Mouse (Mus musculus) brain, embryonic 14.5 days (tissue): Measurements from ENCODE around the gene Cnot3. TPM values are rescaled to one million over a fixed set of nuclear protein-coding genes. Genes with fewer than 3 reads are reported as not detected.

Experiments
- DNase-seq: peaks from one replicate; pipeline ENCODE4 v3.0.0-alpha.2; 2011; ENCODE audit warnings: low read depth
- CTCF ChIP-seq: fragments of 200-500 bp; IDR thresholded peaks from 2 replicates; pipeline ENCODE4 v1.5.1; 2012; ENCODE audit warnings: inconsistent platforms, mild to moderate bottlenecking, moderate library complexity, borderline replicate concordance; ENCODE audit not compliant: insufficient read depth, insufficient read length; ENCODE audit errors: extremely low read depth
- POLR2A ChIP-seq: fragments of 200-500 bp; IDR thresholded peaks from 2 replicates; pipeline ENCODE4 v1.6.1; 2012; ENCODE audit warnings: mild to moderate bottlenecking, inconsistent platforms, borderline replicate concordance; ENCODE audit not compliant: poor library complexity, insufficient read depth, insufficient read length, severe bottlenecking; ENCODE audit errors: extremely low read depth
- polyA plus RNA-seq: library from polyadenylated mRNA; depleted of rRNA; stranded (reverse); fragments of >200 nt; gene quantifications from 2 replicates; pipeline ENCODE4 v1.2.3, GENCODE M21; 2012

Cnot3 gene
- polyA plus RNA-seq, 1 experiment, result 80.1 TPM

DNA sequence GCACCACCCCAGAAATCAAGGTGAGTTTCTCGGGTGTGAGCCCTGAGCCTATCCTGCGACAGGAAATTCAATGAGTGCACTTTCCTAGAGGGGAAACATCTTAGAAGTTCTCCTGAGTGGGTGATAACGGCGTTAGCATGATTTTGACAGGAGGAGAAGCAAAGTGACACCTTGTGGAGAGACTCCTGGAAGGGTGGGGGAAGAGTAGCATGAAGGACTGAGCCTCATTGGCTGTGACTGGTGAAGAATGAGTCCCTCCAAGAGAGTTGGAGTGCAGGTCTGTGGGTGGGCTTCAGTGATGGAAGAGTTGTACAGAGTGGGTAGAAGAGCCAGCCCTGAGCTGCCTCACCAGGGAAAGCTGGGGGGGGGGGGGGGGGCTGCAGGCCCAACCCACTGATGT is 11.9 kb downstream of the Cnot3 start:
- no peak for DNase-seq
- TF ChIP-seq CTCF, result no peak
- no peak for TF ChIP-seq POLR2A

DNA sequence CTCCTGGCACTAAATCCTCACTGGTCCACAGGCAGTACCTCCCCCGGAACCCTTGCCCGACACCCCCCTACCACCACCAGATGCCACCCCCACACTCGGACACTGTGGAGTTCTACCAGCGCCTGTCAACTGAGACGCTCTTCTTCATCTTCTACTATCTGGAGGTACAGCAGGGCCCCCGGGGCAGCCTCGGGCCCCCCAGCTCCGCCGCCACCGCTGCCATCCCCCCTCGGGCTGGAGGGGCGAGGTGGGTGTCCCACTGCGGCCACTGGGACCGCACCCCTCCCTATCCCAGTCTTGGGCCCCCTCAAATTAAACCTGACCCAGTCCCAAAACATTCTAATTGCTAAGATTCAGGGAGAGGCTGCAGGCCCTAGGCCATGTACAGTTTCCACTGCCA is 13.5 kb downstream of the Cnot3 start:
- TF ChIP-seq CTCF (no peak), POLR2A (no peak)
- no peak for DNase-seq

DNA sequence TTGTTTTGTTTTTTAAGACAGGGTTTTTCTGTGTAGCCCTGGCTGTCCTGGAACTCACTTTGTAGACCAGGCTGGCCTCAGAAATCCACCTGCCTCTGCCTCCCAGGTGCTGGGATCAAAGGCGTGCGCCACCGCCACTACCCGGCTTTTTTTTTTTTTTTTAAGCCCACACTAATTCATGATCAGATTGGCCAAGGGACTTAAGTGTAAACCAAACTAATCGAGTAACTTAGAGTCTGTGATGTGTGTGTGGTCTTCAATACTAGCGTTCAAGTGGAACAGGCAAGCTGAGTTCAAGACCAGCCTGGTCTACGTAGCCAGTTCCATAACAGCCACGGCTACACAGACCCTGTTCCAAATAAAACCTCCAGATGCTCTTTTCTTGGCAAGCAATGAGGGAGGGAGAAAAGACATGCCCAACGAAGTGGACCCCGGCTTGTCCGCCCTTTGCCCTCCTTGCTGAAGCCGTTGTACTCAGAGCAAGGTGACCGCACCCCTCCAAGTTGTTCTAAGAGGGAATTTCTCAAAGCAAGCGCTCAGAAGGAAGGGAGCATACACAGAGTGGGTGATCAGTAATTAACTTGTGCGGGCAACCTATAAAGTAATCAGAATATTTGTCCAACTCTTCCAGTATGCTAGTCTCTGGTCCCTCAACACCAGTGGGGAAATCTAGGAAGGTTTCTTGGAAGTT is 19.6 kb downstream of the Cnot3 start:
- TF ChIP-seq POLR2A (no peak), CTCF (no peak)
- peak; percentile 44 for DNase-seq

DNA sequence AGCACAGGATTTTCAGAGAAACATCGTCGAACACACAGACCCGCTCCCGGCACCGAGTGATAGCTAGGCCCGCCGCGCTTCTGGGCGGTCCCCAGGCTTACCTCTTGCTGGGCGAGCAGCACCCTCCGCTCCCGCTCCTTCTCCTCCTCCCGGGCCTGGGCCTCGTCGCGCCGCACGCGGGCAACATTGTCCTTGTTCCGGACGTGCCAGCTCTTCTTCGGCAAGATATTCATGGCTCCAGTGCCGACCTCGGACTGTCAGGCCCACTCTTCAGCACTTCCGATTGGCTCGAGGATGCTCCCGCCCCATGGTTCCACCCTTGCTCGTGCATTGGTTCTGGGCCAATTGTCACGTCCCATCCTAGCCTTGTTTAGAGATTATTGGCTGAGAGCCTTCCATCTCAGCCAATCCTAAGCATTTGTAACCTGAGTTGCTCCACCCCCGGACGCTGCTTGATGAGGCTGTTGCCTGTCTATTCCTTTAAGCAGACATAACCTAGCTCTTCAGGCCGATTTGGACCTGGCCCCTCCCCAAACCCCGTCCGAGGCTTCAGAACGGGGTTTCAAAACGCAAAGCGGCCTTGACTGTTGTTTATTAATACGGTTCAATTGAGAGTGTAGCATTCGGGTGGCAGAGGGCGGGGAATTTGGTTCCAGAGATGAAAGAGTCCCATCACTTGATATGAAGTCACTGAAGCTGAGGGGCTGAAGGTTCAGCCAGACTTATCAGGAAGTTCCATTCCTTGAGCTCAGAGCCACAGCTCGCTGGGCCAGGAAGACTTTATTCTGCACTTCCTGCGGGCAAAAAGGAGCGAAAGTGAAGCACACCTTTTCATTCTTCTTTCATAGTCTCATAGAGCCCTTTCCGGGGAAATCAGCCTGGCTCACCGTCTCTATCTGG is 20.4 kb downstream of the Cnot3 start, which contains the start of gene Leng1:
TSS of gene Leng1 (minus strand) at position 626 of the 900 bp plus-strand sequence.
- peak; percentile 48; the same call in 1 of the 2 replicates for TF ChIP-seq POLR2A
- no peak for TF ChIP-seq CTCF
- peak; percentile 99 for DNase-seq

DNA sequence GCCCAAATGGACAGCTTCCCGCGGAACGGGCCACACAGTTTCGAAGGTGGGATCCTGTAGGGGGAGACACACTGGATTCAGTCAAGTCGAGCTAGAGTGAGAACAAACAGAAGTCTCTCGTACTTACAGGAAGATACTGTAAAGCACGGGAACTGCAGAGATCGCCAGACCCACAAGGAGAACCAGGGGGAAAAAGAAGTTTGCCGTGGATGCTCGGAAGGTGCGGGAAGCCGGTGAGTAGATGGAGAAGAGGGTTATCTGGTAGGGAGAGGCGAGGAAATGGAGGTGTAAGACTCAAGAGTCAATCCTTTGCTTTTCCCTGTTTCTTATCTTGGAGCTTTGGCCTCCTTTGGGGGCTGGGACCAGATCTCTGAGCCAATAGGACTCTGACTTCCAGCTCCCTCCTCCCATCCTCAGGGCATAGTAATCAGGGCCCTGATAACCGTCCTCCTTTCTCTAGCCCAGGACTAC is 21.9 kb downstream of the Cnot3 start:
- DNase-seq, result no peak
- TF ChIP-seq CTCF (peak; percentile 5; the same call in 1 of the 2 replicates), POLR2A (no peak)

DNA sequence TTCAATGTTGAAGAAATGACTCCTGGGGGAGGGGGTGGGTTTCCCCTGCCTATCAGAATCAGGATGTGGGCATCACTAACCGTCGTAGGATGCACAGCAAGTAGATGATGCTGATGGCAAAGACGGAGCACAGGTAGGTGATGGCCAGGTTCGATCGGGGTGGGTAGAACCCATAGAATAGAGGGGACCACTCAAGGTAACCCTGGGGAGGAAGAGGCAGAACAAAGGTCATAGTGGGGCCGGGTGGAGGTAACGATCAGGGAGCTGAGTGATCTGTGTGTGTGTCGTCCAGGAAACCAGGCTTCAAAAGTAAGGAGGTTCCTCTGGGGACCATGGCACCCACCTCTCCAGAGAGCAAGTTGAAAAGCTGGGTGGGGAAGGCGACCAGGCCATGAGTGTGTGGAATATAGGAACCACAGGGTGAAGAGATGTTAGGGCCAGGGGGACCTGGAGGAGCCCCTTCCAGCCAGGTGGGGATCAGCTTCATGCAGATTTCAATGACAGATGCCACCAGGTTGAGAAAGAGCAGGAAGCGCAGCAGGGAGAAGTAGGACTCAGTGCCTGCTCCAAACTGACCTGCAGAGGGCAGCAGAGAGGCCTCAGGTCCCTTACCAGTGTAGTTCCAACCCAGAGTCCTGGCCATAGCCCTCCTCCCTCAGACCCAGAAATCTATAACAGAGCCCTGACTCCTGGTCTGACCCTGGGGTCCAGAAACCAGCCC is 29.6 kb downstream of the Cnot3 start:
- peak; percentile 86 for DNase-seq
- TF ChIP-seq POLR2A (no peak), CTCF (peak; percentile 99)

DNA sequence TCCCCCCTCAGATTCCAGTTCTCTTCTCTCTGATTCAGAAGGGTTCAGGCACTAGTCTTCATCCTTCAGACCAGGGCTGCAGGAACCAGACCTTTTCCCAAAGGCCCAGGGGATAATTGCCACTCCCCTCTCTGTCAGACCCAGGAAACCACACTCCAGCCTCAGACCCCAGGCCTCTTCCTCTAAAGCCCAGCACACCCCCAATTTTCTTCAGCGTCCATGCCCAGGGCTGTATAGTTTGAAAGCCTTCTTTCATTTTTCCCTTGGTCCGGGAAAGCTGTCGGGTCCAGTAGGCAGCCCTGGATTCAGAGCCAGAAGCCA is 30.1 kb downstream of the Cnot3 start:
- TF ChIP-seq POLR2A, result no peak
- no peak for TF ChIP-seq CTCF
- no peak for DNase-seq

DNA sequence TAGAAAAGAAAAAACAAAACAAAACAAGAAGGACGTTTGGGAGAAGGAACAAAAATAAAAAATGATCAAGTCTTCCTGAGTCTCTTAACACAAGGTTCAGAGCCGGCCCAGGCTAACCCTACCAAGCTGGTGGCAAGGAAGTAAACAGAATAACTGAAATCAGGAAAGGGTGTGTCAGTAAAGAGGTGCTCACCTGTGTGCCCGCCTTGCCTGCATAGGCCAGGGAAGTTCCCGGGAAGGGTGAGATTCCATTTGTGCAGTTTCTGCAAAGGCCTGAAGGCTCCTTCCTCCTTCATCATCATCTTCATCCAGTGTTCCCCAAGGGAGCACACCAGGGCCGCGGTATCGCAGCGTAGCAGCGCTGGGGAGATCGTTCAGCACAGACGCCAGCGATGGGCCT is 31.3 kb downstream of the Cnot3 start:
- no peak for TF ChIP-seq POLR2A
- no peak for TF ChIP-seq CTCF
- DNase-seq, result no peak

DNA sequence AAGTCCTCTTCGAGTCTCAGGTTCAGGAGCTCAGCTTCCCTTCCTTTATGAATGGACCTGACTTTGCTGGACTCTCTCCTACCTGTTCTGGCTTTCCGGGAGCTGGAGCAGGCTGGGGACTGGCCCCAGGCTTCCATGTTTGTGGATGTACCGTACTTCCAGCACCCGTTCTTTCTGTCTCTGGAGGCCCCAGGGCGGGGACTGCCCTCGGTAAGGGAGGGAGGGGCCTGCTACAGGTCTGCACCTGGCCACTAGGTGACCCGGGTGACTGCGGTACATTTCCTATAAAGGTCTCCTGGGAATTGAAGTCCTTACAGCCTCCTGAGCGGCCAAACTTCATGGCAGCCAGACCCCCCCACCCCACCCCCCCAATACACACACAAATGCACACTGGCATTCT is 32.3 kb downstream of the Cnot3 start, which contains the start of gene Tmc4:
TSS of gene Tmc4 (minus strand) at position 212 of the 400 bp plus-strand sequence.
- no peak for DNase-seq

DNA sequence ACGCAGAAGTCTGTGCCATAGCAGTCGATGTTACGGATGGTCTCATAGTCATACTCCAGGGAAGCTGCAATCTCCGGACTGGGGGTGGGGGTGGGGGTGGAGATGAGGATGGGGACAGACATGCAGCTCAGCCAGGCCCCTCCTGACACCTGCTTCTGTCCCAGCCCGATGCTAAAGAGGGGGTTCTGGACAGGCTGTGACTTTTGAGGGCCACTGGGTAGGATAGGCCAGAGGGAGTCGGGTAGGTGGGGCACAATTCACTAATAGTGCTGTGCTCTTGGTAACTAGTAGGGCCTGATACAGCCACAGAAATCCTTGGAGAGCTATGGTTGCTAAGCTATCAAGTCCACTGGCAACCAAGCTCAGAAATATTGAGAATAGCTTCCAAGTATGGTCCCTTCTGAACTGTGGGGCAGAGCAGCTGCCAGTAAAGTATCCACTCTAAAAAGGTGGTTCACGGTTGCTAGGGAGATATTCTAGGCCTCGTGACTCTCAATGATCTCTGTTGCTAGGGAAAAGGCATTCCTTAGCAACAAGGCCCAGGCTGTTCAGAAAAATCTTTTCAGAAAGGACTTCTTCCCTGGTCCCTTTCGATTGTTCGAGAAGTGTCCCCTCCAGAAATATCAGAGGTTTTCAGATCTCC is 39.0 kb downstream of the Cnot3 start:
- DNase-seq, result peak; percentile 80
- TF ChIP-seq POLR2A, result no peak

More for the DNA sequence above, 32.3 kb downstream of the Cnot3 start, which contains the start of gene Tmc4:
- TF ChIP-seq POLR2A, result no peak
- no peak for TF ChIP-seq CTCF
